Mouse (Mus musculus) cerebellum, adult 2 months (tissue): ENCODE data around the gene Cox10. TPM values are rescaled to one million over a fixed set of nuclear protein-coding genes. Genes with fewer than 3 reads are reported as not detected.

ENCODE experiments used
- DNase-seq, 2 experiments: peaks; one replicate each; pipeline ENCODE4 v3.0.0; 2021
- H3K27ac ChIP-seq: fragments of 200-500 bp; 2 replicates; pipeline ENCODE4 v1.5.1; 2012; ENCODE audit warnings: low read length, control low read depth, inconsistent platforms; ENCODE audit not compliant: insufficient read depth
- H3K27me3 ChIP-seq: fragments of 200-500 bp; 2 replicates; pipeline ENCODE4 v1.6.1; 2012; ENCODE audit warnings: inconsistent platforms, mild to moderate bottlenecking, low read length, moderate library complexity; ENCODE audit not compliant: control insufficient read depth, insufficient read depth
- H3K4me1 ChIP-seq: fragments of 200-500 bp; 2 replicates; pipeline ENCODE4 v1.6.1; 2011; ENCODE audit warnings: low read length; ENCODE audit not compliant: control insufficient read depth, insufficient read depth
- H3K4me3 ChIP-seq: fragments of 200-500 bp; replicated peaks from 2 replicates; pipeline ENCODE3; 2011; ENCODE audit warnings: mild to moderate bottlenecking, low read depth, low read length, control low read depth; ENCODE audit not compliant: insufficient read depth
- CTCF ChIP-seq: fragments of 200-500 bp; IDR thresholded peaks from 2 replicates; pipeline ENCODE4 v1.5.1; 2011; ENCODE audit warnings: low read depth, mild to moderate bottlenecking, control low read depth, low read length, moderate library complexity, borderline replicate concordance; ENCODE audit not compliant: insufficient read depth
- POLR2A ChIP-seq: fragments of 200-500 bp; IDR thresholded peaks from 2 replicates; pipeline ENCODE4 v1.6.1; 2011; ENCODE audit warnings: low read length, control low read depth, borderline replicate concordance; ENCODE audit not compliant: insufficient read depth
- WGBS: fragments of 180-500 bp; shearing (Covaris S2); methylation state at CpG from one replicate; pipeline ENCODE4 v1.1.7; 2018; 5-methylcytosine and 5-hydroxymethylcytosine counted together
- polyA plus RNA-seq: library from polyadenylated mRNA; depleted of rRNA; stranded (reverse); fragments of >200 nt; gene quantifications from 2 replicates; pipeline ENCODE4 v1.2.3, GENCODE M21; 2012

Gene Cox10
- polyA plus RNA-seq, 1 experiment, result 20.1 TPM

GRCm38 (mm10) chr11:64045041-64045440 lies 34.2 kb downstream of the Cox10 start:
- TF ChIP-seq POLR2A (no peak), CTCF (no peak)
- Histone ChIP-seq H3K4me1 (peaks cover 12% of the 10 kb centered on the region), H3K27me3 (no peaks in the 10 kb centered on the region), H3K27ac (peak overlapping the region; percentile 50; the same call in 1 of the 2 replicates), H3K4me3 (no peak overlapping the region)
- 34% methylated on average over 4 of the region's 4 CpGs for WGBS
- peak; percentile 37 to 55 for DNase-seq

GRCm38 (mm10) chr11:64044024-64044423 lies 35.2 kb downstream of the Cox10 start:
- TF ChIP-seq POLR2A, result no peak
- TF ChIP-seq CTCF, result no peak
- Histone ChIP-seq H3K4me1 (peaks cover 12% of the 10 kb centered on the region), H3K27ac (no peak overlapping the region), H3K4me3 (no peak overlapping the region), H3K27me3 (no peaks in the 10 kb centered on the region)
- DNase-seq, result peak; percentile 35 to 77
- 12% methylated on average over 3 of the region's 3 CpGs for WGBS

GRCm38 (mm10) chr11:64041281-64041680 lies 38.0 kb downstream of the Cox10 start:
- TF ChIP-seq POLR2A, result no peak
- TF ChIP-seq CTCF, result no peak
- no peak overlapping the region for H3K27ac ChIP-seq
- peaks cover 7% of the 10 kb centered on the region for H3K4me1 ChIP-seq
- no peaks in the 10 kb centered on the region for H3K27me3 ChIP-seq
- H3K4me3 ChIP-seq, result no peak overlapping the region
- 78% methylated on average over 7 of the region's 7 CpGs for WGBS
- DNase-seq, result no peak

- H3K27ac ChIP-seq, result no peak overlapping the region
- peaks cover 7% of the 10 kb centered on the region for H3K4me1 ChIP-seq
- TF ChIP-seq POLR2A, result no peak
- TF ChIP-seq CTCF, result no peak
- 50% methylated on average over 1 of the region's 1 CpGs for WGBS
- DNase-seq, result no peak
- H3K4me3 ChIP-seq, result no peak overlapping the region
- no peaks in the 10 kb centered on the region for H3K27me3 ChIP-seq
These were observed 39.7 kb downstream of the Cox10 start for GRCm38 (mm10) chr11:64039600-64039999.

- no peak overlapping the region for H3K27ac ChIP-seq
- DNase-seq, result no peak
- 84% methylated on average over 15 of the region's 15 CpGs for WGBS
- peaks cover 5% of the 10 kb centered on the region for H3K4me1 ChIP-seq
- TF ChIP-seq CTCF, result no peak
- no peak for TF ChIP-seq POLR2A
- no peak overlapping the region for H3K4me3 ChIP-seq
- H3K27me3 ChIP-seq, result no peaks in the 10 kb centered on the region
These were observed 41.7 kb downstream of the Cox10 start for GRCm38 (mm10) chr11:64037471-64038125.

GRCm38 (mm10) chr11:64036306-64036705 lies 43.0 kb downstream of the Cox10 start:
- DNase-seq, result no peak
- Histone ChIP-seq H3K4me3 (no peak overlapping the region), H3K27ac (no peak overlapping the region), H3K27me3 (no peaks in the 10 kb centered on the region), H3K4me1 (peaks cover 5% of the 10 kb centered on the region)
- no peak for TF ChIP-seq CTCF
- 92% methylated on average over 7 of the region's 7 CpGs for WGBS

GRCm38 (mm10) chr11:64035709-64036108 lies 43.6 kb downstream of the Cox10 start:
- no peak for TF ChIP-seq POLR2A
- TF ChIP-seq CTCF, result no peak
- Histone ChIP-seq H3K27me3 (no peaks in the 10 kb centered on the region), H3K27ac (no peak overlapping the region), H3K4me1 (peaks cover 5% of the 10 kb centered on the region), H3K4me3 (no peak overlapping the region)
- WGBS, result 97% methylated on average over 4 of the region's 4 CpGs
- DNase-seq, result no peak

- Histone ChIP-seq H3K27ac (no peak overlapping the region), H3K4me3 (no peak overlapping the region), H3K4me1 (peaks cover 5% of the 10 kb centered on the region), H3K27me3 (no peaks in the 10 kb centered on the region)
- TF ChIP-seq CTCF (peak; percentile 15; the same call in 1 of the 2 replicates), POLR2A (no peak)
- DNase-seq, result peak; percentile 41 to 52
- WGBS, result 62% methylated on average over 5 of the region's 5 CpGs
These were observed 44.6 kb downstream of the Cox10 start for GRCm38 (mm10) chr11:64034686-64035085.
